Mouse (Mus musculus): ENCODE results near the gene Fgfr2.

GRCm38 (mm10) chr7:132611530-132611929 lies 511.6 kb downstream of the Fgfr2 start:
- TF ChIP-seq ZC3H11A (IDR thresholded peaks at IDR 0.05; ENCODE audit: borderline replicate concordance, low read depth, low read length) = no peak
- TF ChIP-seq HCFC1 (IDR thresholded peaks at IDR 0.05; ENCODE audit: borderline replicate concordance, insufficient read depth, low read length) = no peak
